Mouse (Mus musculus) yolk sac, embryonic 10.5 days (tissue): ENCODE results near the gene Fyb2.

Experiments used
- DNase-seq: peaks from one replicate; pipeline ENCODE4 v3.0.0-alpha.2; 2017; ENCODE audit warnings: low spot score

Gene Fyb2

GRCm38 (mm10) chr4:104913291-104914129, at the start of gene Fyb2:
Gene Fyb2 (plus strand): TSS chr4:104913456.
- no peak for DNase-seq

DNA sequence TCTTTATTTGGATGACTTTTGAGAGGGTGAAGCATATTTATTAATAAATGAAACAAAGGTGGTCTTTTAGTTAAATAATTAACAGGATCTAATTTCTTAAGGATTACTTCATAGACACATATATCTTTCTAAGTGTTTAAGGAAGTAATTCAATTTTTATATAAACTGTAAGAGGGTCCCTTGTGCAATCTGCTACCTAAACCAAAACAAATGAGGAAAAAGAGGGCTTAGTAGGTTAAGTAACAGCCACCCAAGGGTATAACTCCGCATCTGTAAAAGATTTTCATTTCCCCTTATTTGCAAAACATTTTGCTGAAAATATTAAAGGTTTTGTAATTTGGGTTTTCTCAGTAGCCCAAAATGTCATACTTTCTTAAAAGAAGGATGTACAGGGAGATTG, 48.9 kb upstream of the Fyb2 start:
- DNase-seq: no peak

- DNase-seq: peak; percentile 40
Measured at GRCm38 (mm10) chr4:104869581-104869980, 43.7 kb upstream of the Fyb2 start.

DNA sequence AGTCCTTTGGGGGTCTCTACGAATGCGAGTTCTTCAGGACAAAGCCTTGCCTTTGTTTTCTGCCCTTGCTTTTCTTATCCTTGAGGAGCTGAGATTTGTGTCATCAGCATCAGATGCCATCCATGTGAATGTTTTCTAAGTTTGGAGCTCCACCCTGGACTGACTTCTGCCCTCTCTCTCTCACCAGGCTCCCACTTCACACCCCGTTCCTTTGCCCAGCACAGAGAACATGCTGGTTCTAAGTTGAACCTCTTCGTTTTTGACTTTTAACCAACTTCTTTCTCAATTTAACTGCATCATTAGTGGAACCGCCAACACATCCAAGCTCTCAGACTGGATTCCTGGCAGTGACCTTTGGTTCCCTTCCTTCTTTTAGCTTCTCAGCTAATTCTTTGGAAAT, 43.1 kb upstream of the Fyb2 start:
- DNase-seq: no peak

- no peak for DNase-seq
Measured at GRCm38 (mm10) chr4:104875832-104876231, 37.4 kb upstream of the Fyb2 start.

- no peak for DNase-seq
Measured at GRCm38 (mm10) chr4:104876323-104876722, 36.9 kb upstream of the Fyb2 start, which contains the start of gene C8a. Gene C8a (minus strand): TSS chr4:104876398.

DNA sequence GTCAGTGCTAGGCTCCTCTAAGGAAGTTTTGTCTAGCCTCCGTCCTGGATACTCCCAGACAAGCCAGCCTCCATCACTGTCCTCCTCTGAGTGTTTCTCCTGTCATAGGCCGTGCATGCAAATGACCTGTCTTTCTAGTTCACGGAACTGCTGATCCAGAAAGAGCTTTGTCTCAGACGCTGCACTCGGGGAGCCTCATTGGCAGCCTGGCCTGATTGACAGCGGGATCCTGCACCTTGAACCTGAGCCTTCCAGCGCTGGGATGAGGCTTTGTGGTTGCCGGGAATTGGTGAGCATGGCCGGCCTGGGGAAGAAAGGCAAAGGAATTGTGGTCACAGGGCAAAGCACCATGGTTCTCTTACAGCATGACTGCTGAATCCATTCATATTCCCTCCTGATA, 25.8 kb upstream of the Fyb2 start:
- no peak for DNase-seq

- no peak for DNase-seq
Measured at GRCm38 (mm10) chr4:104888499-104889262, 24.6 kb upstream of the Fyb2 start.

- no peak for DNase-seq
Measured at GRCm38 (mm10) chr4:104891708-104892107, 21.5 kb upstream of the Fyb2 start.

DNA sequence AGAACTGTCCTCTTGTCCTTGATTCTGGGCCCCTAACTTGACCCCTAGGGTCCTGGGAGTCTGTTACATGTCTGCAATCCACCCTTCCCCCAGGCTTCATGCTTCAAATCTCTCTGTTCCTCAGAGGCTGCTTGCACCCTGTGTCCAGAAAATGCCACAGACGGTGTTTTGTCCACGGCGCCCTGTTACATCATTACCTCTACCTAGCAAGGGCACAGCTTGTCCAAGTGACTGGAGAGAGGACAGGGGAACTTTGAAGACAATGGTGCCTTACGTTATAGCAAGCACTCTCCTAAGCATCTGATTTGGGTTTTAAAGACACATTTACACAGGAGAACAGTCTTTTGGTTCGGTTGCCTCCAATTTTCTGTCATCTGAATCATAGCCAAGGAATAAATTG, 19.7 kb upstream of the Fyb2 start:
- no peak for DNase-seq

DNA sequence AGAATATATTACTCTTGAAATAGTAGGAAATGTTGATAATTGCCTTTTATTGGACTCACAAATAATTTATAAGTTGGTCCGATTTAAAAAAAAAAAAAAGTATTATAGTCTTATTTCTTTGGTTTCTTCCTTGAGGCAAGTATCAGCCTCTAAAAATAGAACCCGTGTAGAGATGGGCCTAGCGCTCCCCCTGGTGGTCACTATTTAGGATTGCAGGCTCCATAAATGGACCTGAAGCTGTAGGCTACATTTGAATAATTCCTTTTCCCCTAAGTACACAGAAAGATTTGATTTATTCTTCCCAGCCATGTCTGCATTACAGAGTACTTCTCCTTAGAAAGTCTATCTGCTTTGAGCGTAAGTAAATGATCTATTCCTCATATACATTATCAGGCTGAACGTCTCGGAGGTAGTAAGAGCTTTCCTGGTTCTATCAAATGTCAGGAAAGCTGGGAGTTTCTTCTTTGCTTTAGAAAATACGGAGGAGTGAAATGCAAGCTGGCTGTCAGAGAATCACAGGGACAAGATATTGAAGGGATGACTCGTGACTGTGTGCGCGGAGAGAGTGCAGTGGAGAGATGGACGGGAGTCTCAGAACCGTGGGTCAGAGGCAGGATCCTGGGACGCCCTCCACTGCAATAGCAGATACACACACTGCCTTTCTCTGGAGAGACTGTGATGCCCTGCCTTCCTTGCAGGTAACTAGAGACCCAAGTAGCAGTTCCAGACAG, 19.1 kb upstream of the Fyb2 start:
- peak; percentile 18 for DNase-seq

- DNase-seq: no peak
Measured at GRCm38 (mm10) chr4:104902836-104903235, 10.4 kb upstream of the Fyb2 start.

DNA sequence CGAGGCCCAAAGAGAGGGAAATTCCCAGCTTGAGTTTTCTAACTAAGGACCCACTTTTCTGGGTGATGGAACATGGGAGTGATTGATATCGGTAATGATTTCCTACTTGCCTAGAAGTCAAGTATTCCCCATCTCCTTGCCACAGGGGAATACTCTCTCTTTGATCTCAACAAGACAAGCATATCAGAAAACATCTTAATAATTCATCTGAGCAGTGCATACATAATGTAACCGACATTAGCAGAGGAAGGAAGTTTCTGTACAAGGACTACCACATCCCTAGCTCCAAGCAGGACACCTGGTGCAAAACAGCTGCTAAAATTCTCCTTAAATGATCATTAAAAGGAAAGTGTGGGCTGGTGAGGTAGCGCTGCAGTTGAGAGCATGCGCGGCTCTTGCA, 8.2 kb upstream of the Fyb2 start:
- no peak for DNase-seq

DNA sequence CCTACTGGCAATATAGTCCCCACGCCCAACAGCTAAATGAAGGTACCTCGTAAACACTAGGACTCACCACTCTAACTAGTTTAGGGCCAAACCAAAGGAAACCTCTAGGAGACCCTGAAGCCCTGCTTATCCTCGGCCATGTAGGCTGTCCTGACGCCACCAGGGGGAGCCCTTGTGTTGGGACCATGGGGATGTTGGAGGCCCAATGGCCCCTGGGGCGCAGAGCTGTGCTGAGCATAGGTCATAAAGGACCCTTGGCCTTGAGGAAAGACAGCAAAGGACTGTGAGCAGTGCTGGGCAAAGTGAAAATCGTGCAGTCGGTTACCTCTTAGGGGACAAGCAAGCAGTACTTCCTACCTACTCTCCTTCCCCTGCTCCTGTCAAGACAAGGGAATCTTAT, 1.6 kb upstream of the Fyb2 start:
- peak; percentile 55 for DNase-seq

DNA sequence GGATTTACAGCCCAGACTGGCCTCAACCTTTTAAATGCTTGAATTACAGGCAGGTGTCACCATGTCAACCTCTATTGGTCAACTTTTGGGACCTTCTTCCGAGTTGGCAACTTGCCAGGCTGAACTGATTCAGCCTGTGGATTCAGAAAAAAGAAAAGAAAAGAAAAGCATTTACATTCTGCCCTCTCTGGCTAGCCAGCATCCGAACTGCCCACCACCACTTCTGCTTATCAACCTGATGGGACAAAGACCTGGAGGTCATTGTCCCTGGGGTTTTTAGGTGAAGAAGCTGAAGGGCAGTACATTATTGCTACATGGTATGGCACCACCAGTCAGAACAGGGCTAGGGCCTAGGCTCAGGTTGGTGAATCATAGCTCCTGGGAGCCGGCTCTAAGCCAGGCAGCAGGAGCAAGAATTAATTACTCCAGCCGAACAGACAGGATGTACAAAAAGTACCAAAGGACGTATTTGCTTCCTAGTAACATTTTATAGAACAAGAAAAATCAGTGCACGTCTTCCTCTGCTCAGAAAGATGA, 1.5 kb downstream of the Fyb2 start:
- no peak for DNase-seq

DNA sequence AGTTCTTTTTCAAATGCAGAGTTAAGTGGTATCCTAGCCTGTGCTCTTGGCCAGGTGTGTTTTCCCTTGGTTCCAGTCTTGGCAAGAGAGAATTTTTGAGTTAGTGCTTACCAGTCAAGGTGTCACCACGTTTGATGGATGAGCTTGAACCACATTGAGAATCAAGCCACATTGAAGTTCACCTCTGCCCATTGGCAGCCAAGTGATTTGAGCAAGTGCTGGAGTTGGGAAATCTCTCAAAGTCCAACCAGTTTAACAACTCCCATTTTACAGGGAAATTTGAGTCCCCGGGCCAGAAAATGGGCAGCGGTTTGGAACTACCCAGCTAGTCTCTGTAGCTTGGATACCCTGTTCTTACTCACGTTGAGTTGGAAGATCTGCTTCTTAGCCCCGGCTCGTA, 4.8 kb downstream of the Fyb2 start:
- DNase-seq: no peak

DNA sequence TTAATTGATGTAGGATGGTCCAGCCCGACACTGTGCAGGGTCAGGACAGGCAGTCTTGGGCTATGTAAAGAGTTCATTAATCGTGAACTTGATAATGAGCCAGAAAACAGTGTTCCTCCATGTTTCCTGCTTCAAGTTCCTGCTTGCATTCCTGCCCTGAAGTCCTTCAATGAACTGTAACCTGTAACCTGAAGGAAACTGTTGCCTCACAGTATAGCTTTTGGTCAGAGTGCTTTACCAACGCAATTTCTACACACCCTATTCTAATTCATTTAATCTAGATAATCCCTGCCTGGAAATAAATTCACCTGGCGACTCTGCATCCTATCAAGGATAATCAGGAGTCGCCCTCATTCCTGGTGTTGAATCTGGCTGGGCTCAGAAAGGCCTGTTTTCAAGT, 12.1 kb downstream of the Fyb2 start:
- no peak for DNase-seq

DNA sequence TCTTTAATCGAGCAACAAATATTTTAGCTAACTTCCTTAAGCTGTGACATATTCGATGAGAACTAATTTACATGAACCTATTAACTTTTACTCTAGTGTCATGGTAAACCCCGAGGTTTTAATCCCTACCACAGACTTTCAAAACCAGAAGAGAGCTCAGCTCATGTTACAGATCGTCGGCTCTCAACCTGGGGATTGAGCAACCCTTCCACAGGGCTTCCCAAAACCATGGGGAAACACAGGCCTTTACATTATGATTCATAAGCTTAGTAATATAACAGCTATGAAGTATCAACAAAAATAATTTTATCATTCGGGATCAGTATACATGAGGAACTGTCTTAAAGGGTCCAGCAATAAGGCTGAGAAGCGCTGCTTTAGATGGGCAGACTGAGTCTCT, 15.9 kb downstream of the Fyb2 start:
- no peak for DNase-seq

- no peak for DNase-seq
Measured at GRCm38 (mm10) chr4:104933620-104934019, 20.4 kb downstream of the Fyb2 start.

- no peak for DNase-seq
Measured at GRCm38 (mm10) chr4:104934997-104935396, 21.7 kb downstream of the Fyb2 start.

GRCm38 (mm10) chr4:104935436-104935835, 22.2 kb downstream of the Fyb2 start:
- DNase-seq: no peak

DNA sequence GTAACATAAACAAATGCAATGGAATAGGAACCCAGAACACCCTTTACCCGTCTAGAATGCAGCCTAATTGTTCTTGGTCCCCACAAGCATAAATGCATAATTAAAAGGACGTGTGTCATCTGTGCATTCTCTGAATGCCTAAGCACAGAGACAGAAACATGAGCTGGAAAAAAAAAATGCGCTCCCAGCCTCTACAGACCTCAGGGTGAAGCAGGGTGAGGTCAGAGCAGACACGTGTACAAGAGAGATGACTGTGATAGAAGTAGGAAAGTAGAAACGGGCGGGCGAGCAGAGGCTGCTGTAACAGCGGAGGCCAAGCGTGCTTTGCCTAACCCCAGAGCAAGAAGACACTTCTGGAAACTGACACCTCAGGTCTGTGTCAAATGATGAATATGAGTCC, 22.8 kb downstream of the Fyb2 start:
- DNase-seq: peak; percentile 19
